Mouse (Mus musculus) MEL (cell line): ENCODE measurements around the gene Vpreb3. TPM values are rescaled to one million over a fixed set of nuclear protein-coding genes. Genes with fewer than 3 reads are reported as not detected.
A peak's percentile ranks its signal among the peaks of the same experiment; 100 is the strongest.

ENCODE experiments used
- DNase-seq: peaks from one replicate; pipeline ENCODE4 v3.0.0; 2011; ENCODE audit warnings: low read depth, low spot score
- H3K27ac ChIP-seq: 2 replicates; pipeline ENCODE4 v1.5.1; 2012; ENCODE audit warnings: low read depth, mild to moderate bottlenecking, control low read depth, low read length, moderate library complexity; ENCODE audit not compliant: control insufficient read depth
- H3K27me3 ChIP-seq, 2 experiments: fragments of 150-350 bp in 1 of 2; sonication (generic) in 1 of 2; 2 replicates each; pipeline ENCODE4 v1.6.1; 2012; ENCODE audit warnings: low read length in 2 of 2, mild to moderate bottlenecking in 2 of 2, improper control_type of control experiment in 1 of 2, moderate library complexity in 1 of 2; ENCODE audit not compliant: insufficient read depth in 2 of 2, control insufficient read depth in 1 of 2
- H3K36me3 ChIP-seq, 2 experiments: 2 replicates each; pipeline ENCODE4 v1.6.1; 2012 to 2014; ENCODE audit warnings: low read length in 2 of 2, improper control_type of control experiment in 1 of 2, inconsistent platforms in 1 of 2, mild to moderate bottlenecking in 1 of 2; ENCODE audit not compliant: insufficient read depth in 2 of 2, control insufficient read depth in 1 of 2
- H3K4me1 ChIP-seq, 2 experiments: fragments of 150-350 bp in 1 of 2; sonication (generic) in 1 of 2; 2 replicates each; pipeline ENCODE4 v1.6.1; 2012; ENCODE audit warnings: low read length in 2 of 2, improper control_type of control experiment in 1 of 2, mild to moderate bottlenecking in 1 of 2; ENCODE audit not compliant: insufficient read depth in 2 of 2, control insufficient read depth in 1 of 2
- H3K4me3 ChIP-seq, 2 experiments: fragments of 150-350 bp in 1 of 2; sonication (generic) in 1 of 2; 2 replicates each; pipeline ENCODE4 v1.5.1; 2012; ENCODE audit warnings: low read depth in 2 of 2, low read length in 2 of 2, mild to moderate bottlenecking in 2 of 2, moderate library complexity in 2 of 2, control low read depth in 1 of 2, improper control_type of control experiment in 1 of 2; ENCODE audit not compliant: control insufficient read depth in 1 of 2, insufficient read depth in 1 of 2
- H3K79me2 ChIP-seq: 2 replicates; pipeline ENCODE4 v1.6.1; 2012; ENCODE audit warnings: mild to moderate bottlenecking, low read length, moderate library complexity; ENCODE audit not compliant: control insufficient read depth, poor library complexity, insufficient read depth
- H3K9ac ChIP-seq: 2 replicates; pipeline ENCODE4 v1.6.1; 2012; ENCODE audit warnings: low read depth, mild to moderate bottlenecking, control low read depth, low read length, moderate library complexity; ENCODE audit not compliant: control insufficient read depth, poor library complexity, severe bottlenecking
- H3K9me3 ChIP-seq: fragments of 150-350 bp; sonication (generic); replicated peaks from 2 replicates; pipeline ENCODE4 v1.6.1; 2012; ENCODE audit warnings: mild to moderate bottlenecking, low read length, improper control_type of control experiment, moderate library complexity; ENCODE audit not compliant: insufficient read depth
- CHD1 ChIP-seq: IDR thresholded peaks from 2 replicates; pipeline ENCODE4 v1.6.1; 2012; ENCODE audit warnings: low read depth, mild to moderate bottlenecking, inconsistent platforms, low read length, improper control_type of control experiment
- CHD2 ChIP-seq: IDR thresholded peaks from 2 replicates; pipeline ENCODE4 v1.6.1; 2011; ENCODE audit warnings: low read length, improper control_type of control experiment
- CTCF ChIP-seq, 3 experiments: IDR thresholded peaks in 2 of 3; conservative IDR thresholded peaks in 1 of 3; 2 replicates each; pipeline ENCODE4 v1.5.1; 2011 to 2012; ENCODE audit warnings: low read length in 3 of 3, low read depth in 2 of 3, mild to moderate bottlenecking in 2 of 3, improper control_type of control experiment in 1 of 3, inconsistent platforms in 1 of 3, mixed read lengths in 1 of 3, moderate library complexity in 1 of 3; ENCODE audit not compliant: control insufficient read depth in 1 of 3, insufficient read depth in 1 of 3, poor library complexity in 1 of 3, severe bottlenecking in 1 of 3
- E2F4 ChIP-seq: IDR thresholded peaks from 2 replicates; pipeline ENCODE4 v1.6.1; 2011; ENCODE audit warnings: low read depth, low read length, improper control_type of control experiment, borderline replicate concordance
- ELF1 ChIP-seq: IDR thresholded peaks from 2 replicates; pipeline ENCODE4 v1.6.1; 2014; ENCODE audit warnings: low read depth, mild to moderate bottlenecking, inconsistent platforms, low read length, improper control_type of control experiment, moderate library complexity
- EP300 ChIP-seq, 2 experiments: IDR thresholded peaks; 2 replicates each; pipeline ENCODE4 v1.6.1; 2011; ENCODE audit warnings: improper control_type of control experiment in 2 of 2, low read length in 2 of 2, low read depth in 1 of 2, mild to moderate bottlenecking in 1 of 2
- ETS1 ChIP-seq: IDR thresholded peaks from 2 replicates; pipeline ENCODE4 v1.6.1; 2012; ENCODE audit warnings: low read depth, mild to moderate bottlenecking, inconsistent platforms, low read length, improper control_type of control experiment, moderate library complexity
- GATA1 ChIP-seq: IDR thresholded peaks from 2 replicates; pipeline ENCODE4 v1.6.1; 2011; ENCODE audit warnings: low read depth, low read length, improper control_type of control experiment
- HCFC1 ChIP-seq: IDR thresholded peaks from 2 replicates; pipeline ENCODE4 v1.6.1; 2012; ENCODE audit warnings: low read depth, mild to moderate bottlenecking, inconsistent platforms, low read length, improper control_type of control experiment, moderate library complexity
- JUND ChIP-seq: IDR thresholded peaks from 2 replicates; pipeline ENCODE4 v1.6.1; 2011; ENCODE audit warnings: low read depth, mild to moderate bottlenecking, improper control_type of control experiment, low read length
- MAX ChIP-seq: IDR thresholded peaks from 2 replicates; pipeline ENCODE4 v1.6.1; 2011; ENCODE audit warnings: low read length, improper control_type of control experiment
- MAZ ChIP-seq: IDR thresholded peaks from 2 replicates; pipeline ENCODE4 v1.6.1; 2012; ENCODE audit warnings: low read depth, mild to moderate bottlenecking, inconsistent platforms, low read length, improper control_type of control experiment
- MEF2A ChIP-seq: IDR thresholded peaks from 2 replicates; pipeline ENCODE4 v1.6.1; 2014; ENCODE audit warnings: low read depth, mild to moderate bottlenecking, inconsistent platforms, low read length, improper control_type of control experiment; ENCODE audit not compliant: poor library complexity, insufficient replicate concordance, severe bottlenecking; ENCODE audit errors: extremely low read depth
- MXI1 ChIP-seq: IDR thresholded peaks from 2 replicates; pipeline ENCODE4 v1.6.1; 2011; ENCODE audit warnings: mild to moderate bottlenecking, low read depth, low read length, improper control_type of control experiment
- MYB ChIP-seq: IDR thresholded peaks from 2 replicates; pipeline ENCODE4 v1.6.1; 2011; ENCODE audit warnings: mild to moderate bottlenecking, low read depth, low read length, improper control_type of control experiment
- MYC ChIP-seq: IDR thresholded peaks from 2 replicates; pipeline ENCODE4 v1.6.1; 2011; ENCODE audit warnings: low read depth, mild to moderate bottlenecking, low read length, improper control_type of control experiment, moderate library complexity
- NELFE ChIP-seq: IDR thresholded peaks from 2 replicates; pipeline ENCODE4 v1.6.1; 2011; ENCODE audit warnings: low read depth, low read length, improper control_type of control experiment
- POLR2AphosphoS2 ChIP-seq: IDR thresholded peaks from 2 replicates; pipeline ENCODE4 v1.6.1; 2011; ENCODE audit warnings: low read length, improper control_type of control experiment
- POLR2AphosphoS5 ChIP-seq: IDR thresholded peaks from 2 replicates; pipeline ENCODE4 v1.6.1; 2012; ENCODE audit warnings: low read depth, borderline replicate concordance, mild to moderate bottlenecking, inconsistent platforms, low read length, moderate library complexity, mixed read lengths
- RAD21 ChIP-seq: IDR thresholded peaks from 2 replicates; pipeline ENCODE4 v1.6.1; 2011; ENCODE audit warnings: mild to moderate bottlenecking, low read depth, low read length, improper control_type of control experiment
- RCOR1 ChIP-seq: IDR thresholded peaks from 2 replicates; pipeline ENCODE4 v1.6.1; 2012; ENCODE audit warnings: low read depth, mild to moderate bottlenecking, inconsistent platforms, low read length, improper control_type of control experiment
- SIN3A ChIP-seq: IDR thresholded peaks from 2 replicates; pipeline ENCODE4 v1.6.1; 2012; ENCODE audit warnings: low read length, improper control_type of control experiment, inconsistent platforms
- SMC3 ChIP-seq: IDR thresholded peaks from 2 replicates; pipeline ENCODE4 v1.6.1; 2011; ENCODE audit warnings: low read depth, low read length, improper control_type of control experiment
- TAL1 ChIP-seq: IDR thresholded peaks from 2 replicates; pipeline ENCODE4 v1.6.1; 2012; ENCODE audit warnings: mild to moderate bottlenecking, inconsistent platforms, low read length, moderate library complexity, mixed read lengths
- TBP ChIP-seq: IDR thresholded peaks from 2 replicates; pipeline ENCODE4 v1.8.0; 2011; ENCODE audit warnings: low read depth, low read length, improper control_type of control experiment
- TCF12 ChIP-seq: IDR thresholded peaks from 2 replicates; pipeline ENCODE4 v1.6.1; 2014; ENCODE audit warnings: low read depth, mild to moderate bottlenecking, inconsistent platforms, low read length, improper control_type of control experiment, moderate library complexity
- USF1 ChIP-seq: IDR thresholded peaks from 2 replicates; pipeline ENCODE4 v1.6.1; 2014; ENCODE audit warnings: low read depth, mild to moderate bottlenecking, inconsistent platforms, low read length, improper control_type of control experiment, moderate library complexity
- USF2 ChIP-seq, 2 experiments: IDR thresholded peaks; 2 replicates each; pipeline ENCODE4 v1.6.1; 2011 to 2012; ENCODE audit warnings: improper control_type of control experiment in 2 of 2, low read length in 2 of 2, borderline replicate concordance in 1 of 2, inconsistent platforms in 1 of 2, low read depth in 1 of 2, mild to moderate bottlenecking in 1 of 2; ENCODE audit not compliant: insufficient read depth in 1 of 2
- ZC3H11A ChIP-seq: IDR thresholded peaks from 2 replicates; pipeline ENCODE4 v1.6.1; 2012; ENCODE audit warnings: low read depth, mild to moderate bottlenecking, inconsistent platforms, low read length, improper control_type of control experiment
- ZKSCAN1 ChIP-seq: IDR thresholded peaks from 2 replicates; pipeline ENCODE4 v1.6.1; 2012; ENCODE audit warnings: low read depth, mild to moderate bottlenecking, inconsistent platforms, low read length, improper control_type of control experiment, moderate library complexity
- ZMIZ1 ChIP-seq: IDR thresholded peaks from 2 replicates; pipeline ENCODE4 v1.6.1; 2012; ENCODE audit warnings: low read depth, mild to moderate bottlenecking, inconsistent platforms, low read length, improper control_type of control experiment, moderate library complexity
- ZNF384 ChIP-seq: IDR thresholded peaks from 2 replicates; pipeline ENCODE4 v1.6.1; 2012; ENCODE audit warnings: low read depth, mild to moderate bottlenecking, inconsistent platforms, low read length, improper control_type of control experiment
- polyA plus RNA-seq, 2 experiments: library from polyadenylated mRNA; stranded (reverse) in 1 of 2; unstranded in 1 of 2; fragments of >175 nt in 1 of 2; fragments of >200 nt in 1 of 2; gene quantifications; 2 replicates each; pipeline versions ENCODE4 v1.2.1 to v1.2.4; 2012; ENCODE audit warnings: low replicate concordance in 2 of 2, low read depth in 1 of 2; ENCODE audit not compliant: insufficient read length in 2 of 2, insufficient read depth in 1 of 2, missing spikeins in 1 of 2
- total RNA-seq: library from RNA; depleted of rRNA; stranded (reverse); fragments of 300-350 nt; gene quantifications from 2 replicates; pipeline ENCODE4 v1.2.3, GENCODE M21; 2012

Vpreb3 gene
- total and polyA plus RNA-seq, 3 experiments, result 0.27 to 0.88 TPM; not detected in 1

GRCm38 (mm10) chr10:75973846-75974245, 31.0 kb downstream of the Vpreb3 start:
- H3K27ac ChIP-seq, result no peak overlapping the region
- H3K4me3 ChIP-seq, result no peak overlapping the region
- H3K36me3 ChIP-seq, result no peaks in the 10 kb centered on the region
- no peak overlapping the region for H3K9ac ChIP-seq
- H3K9me3 ChIP-seq, result no peaks in the 10 kb centered on the region
- DNase-seq, result no peak
- no peaks in the 10 kb centered on the region for H3K4me1 ChIP-seq
- peaks cover 3 to 8% of the 10 kb centered on the region in 2 experiments; a peak in 3 of 4 replicates for H3K27me3 ChIP-seq
- H3K79me2 ChIP-seq, result no peaks in the 10 kb centered on the region
- TF ChIP-seq GATA1 (no peak), TAL1 (no peak), ZMIZ1 (no peak), NELFE (no peak), MAX (no peak), CHD1 (no peak)

GRCm38 (mm10) chr10:75975216-75975615, 32.4 kb downstream of the Vpreb3 start:
- Histone ChIP-seq H3K27ac (no peak overlapping the region), H3K79me2 (no peaks in the 10 kb centered on the region), H3K4me3 (no peak overlapping the region), H3K9me3 (no peaks in the 10 kb centered on the region), H3K27me3 (peaks cover 2 to 9% of the 10 kb centered on the region in 2 experiments; a peak in 3 of 4 replicates), H3K4me1 (no peaks in the 10 kb centered on the region), H3K9ac (no peak overlapping the region), H3K36me3 (no peaks in the 10 kb centered on the region)
- peak; percentile 66 for DNase-seq
- TF ChIP-seq JUND (peak; percentile 61; the same call in 1 of the 2 replicates), CTCF (IDR thresholded peaks at IDR 0.05 in 2 of 3, conservative IDR thresholded peaks at IDR 0.05 in 1 of 3; ENCODE audit: control insufficient read depth in 1 of 3, insufficient read depth in 1 of 3, low read depth in 2 of 3, low read length in 3 of 3, poor library complexity in 1 of 3, severe bottlenecking in 1 of 3) (peak; percentile 69 to 96 (median 73)), SMC3 (peak; percentile 68), RAD21 (peak; percentile 29), MAX (no peak), SIN3A (no peak), CHD2 (no peak), RCOR1 (no peak), E2F4 (no peak), GATA1 (no peak), USF1 (no peak), ZNF384 (peak; percentile 34; the same call in 1 of the 2 replicates), TAL1 (no peak), MYB (no peak), ELF1 (no peak; the same call in 1 of the 2 replicates), ETS1 (no peak), ZMIZ1 (no peak), POLR2AphosphoS5 (no peak), MAZ (no peak), ZC3H11A (peak; percentile 35), USF2 (IDR thresholded peaks at IDR 0.05; ENCODE audit: borderline replicate concordance in 1 of 2, insufficient read depth in 1 of 2, low read depth in 1 of 2, low read length in 2 of 2) (no peak), TCF12 (no peak), HCFC1 (no peak), EP300 (IDR thresholded peaks at IDR 0.05; ENCODE audit: low read depth in 1 of 2, low read length in 2 of 2) (no peak), MEF2A (no peak), ZKSCAN1 (no peak), TBP (no peak), MXI1 (no peak), POLR2AphosphoS2 (no peak), MYC (0 out of 2 replicates have a peak, but pooled peaks have one; percentile 42)
